Mouse (Mus musculus): Measurements from ENCODE around the gene Cyp1a2. TPM values are rescaled to one million over a fixed set of nuclear protein-coding genes. Genes with fewer than 3 reads are reported as not detected.

The Cyp1a2 gene
- polyA plus RNA-seq, 3 experiments from 2014 or later = not detected

- no peak for ATAC-seq
Observed at GRCm38 (mm10) chr9:57671037-57671436, 12.5 kb downstream of the Cyp1a2 start.

- ATAC-seq = no peak
Observed at GRCm38 (mm10) chr9:57669566-57669965, 13.9 kb downstream of the Cyp1a2 start.

- ATAC-seq = no peak
Observed at GRCm38 (mm10) chr9:57668277-57668676, 15.2 kb downstream of the Cyp1a2 start.

GRCm38 (mm10) chr9:57667817-57668216, 15.7 kb downstream of the Cyp1a2 start:
- no peak for ATAC-seq

- peak; percentile 41 for ATAC-seq
Observed at GRCm38 (mm10) chr9:57667136-57667535, 16.4 kb downstream of the Cyp1a2 start.

GRCm38 (mm10) chr9:57666536-57666935, 17.0 kb downstream of the Cyp1a2 start:
- no peak for ATAC-seq

- no peak for ATAC-seq
Observed at GRCm38 (mm10) chr9:57664616-57665015, 18.9 kb downstream of the Cyp1a2 start.

GRCm38 (mm10) chr9:57661552-57661951, 22.0 kb downstream of the Cyp1a2 start:
- no peak for ATAC-seq

- ATAC-seq = no peak
Observed at GRCm38 (mm10) chr9:57660501-57660900, 23.0 kb downstream of the Cyp1a2 start.

- peak; percentile 69 for ATAC-seq
Observed at GRCm38 (mm10) chr9:57659774-57660173, 23.7 kb downstream of the Cyp1a2 start.

- ATAC-seq = no peak
Observed at GRCm38 (mm10) chr9:57658970-57659369, 24.5 kb downstream of the Cyp1a2 start.

GRCm38 (mm10) chr9:57657843-57658242, 25.7 kb downstream of the Cyp1a2 start:
- no peak for ATAC-seq

GRCm38 (mm10) chr9:57656631-57657350, 26.7 kb downstream of the Cyp1a2 start:
- no peak for ATAC-seq

GRCm38 (mm10) chr9:57655749-57656148, 27.8 kb downstream of the Cyp1a2 start:
- ATAC-seq = peak; percentile 70

GRCm38 (mm10) chr9:57654966-57655365, 28.5 kb downstream of the Cyp1a2 start:
- ATAC-seq = no peak

- ATAC-seq = no peak
Observed at GRCm38 (mm10) chr9:57653283-57653682, 30.2 kb downstream of the Cyp1a2 start, which contains the start of gene Csk. Gene Csk (minus strand): TSS chr9:57653631.

GRCm38 (mm10) chr9:57652855-57653254, 30.6 kb downstream of the Cyp1a2 start:
- ATAC-seq = no peak

- ATAC-seq = no peak
Observed at GRCm38 (mm10) chr9:57652351-57652750, 31.2 kb downstream of the Cyp1a2 start.

GRCm38 (mm10) chr9:57650786-57651311, 32.7 kb downstream of the Cyp1a2 start:
- peak; percentile 54 for ATAC-seq

- no peak for ATAC-seq
Observed at GRCm38 (mm10) chr9:57650130-57650785, 33.2 kb downstream of the Cyp1a2 start.

GRCm38 (mm10) chr9:57647286-57648108, 36.0 kb downstream of the Cyp1a2 start:
- ATAC-seq = peak; percentile 37

GRCm38 (mm10) chr9:57646551-57647103, 36.9 kb downstream of the Cyp1a2 start:
- ATAC-seq = peak; percentile 45
